Mouse (Mus musculus) hindbrain, embryonic 13.5 days (tissue): ENCODE results near the gene Bid. TPM values are rescaled to one million over a fixed set of nuclear protein-coding genes. Genes with fewer than 3 reads are reported as not detected.
"Not testable (repeated sequence)": the region's sequence is repeated elsewhere in the genome, so short reads cannot be mapped to it uniquely, and the experiment has no call there.

Experiments
- ATAC-seq: fragments of 200-750 bp; cut with Nextera tagmentation; 2 replicates; pipeline ENCODE4 v1.8.0; 2017; ENCODE audit warnings: moderate TSS enrichment; ENCODE audit not compliant: low FRiP score
- H3K27ac ChIP-seq: fragments of 300-500 bp; sonication (generic); 2 replicates; pipeline ENCODE4 v1.5.1; 2015; ENCODE audit warnings: inconsistent platforms, mild to moderate bottlenecking, moderate library complexity
- H3K27me3 ChIP-seq: fragments of 300-500 bp; sonication (generic); 2 replicates; pipeline ENCODE4 v1.6.1; 2015; ENCODE audit warnings: mild to moderate bottlenecking, inconsistent platforms
- H3K36me3 ChIP-seq: fragments of 300-500 bp; sonication (generic); 2 replicates; pipeline ENCODE4 v1.6.1; 2015; ENCODE audit warnings: mild to moderate bottlenecking, inconsistent platforms
- H3K4me1 ChIP-seq: fragments of 300-500 bp; sonication (generic); replicated peaks from 2 replicates; pipeline ENCODE4 v1.6.1; 2015; ENCODE audit warnings: inconsistent platforms
- H3K4me2 ChIP-seq: fragments of 300-500 bp; sonication (generic); 2 replicates; pipeline ENCODE4 v1.6.1; 2015; ENCODE audit warnings: inconsistent platforms, mild to moderate bottlenecking, moderate library complexity
- H3K4me3 ChIP-seq: fragments of 300-500 bp; sonication (generic); 2 replicates; pipeline ENCODE4 v1.5.1; 2015; ENCODE audit warnings: mild to moderate bottlenecking, inconsistent platforms
- H3K9ac ChIP-seq: fragments of 300-500 bp; sonication (generic); 2 replicates; pipeline ENCODE4 v1.6.1; 2015; ENCODE audit warnings: mild to moderate bottlenecking, inconsistent platforms
- H3K9me3 ChIP-seq: fragments of 300-500 bp; sonication (generic); 2 replicates; pipeline ENCODE4 v1.6.1; 2016; ENCODE audit warnings: inconsistent platforms
- WGBS: fragments of 180-500 bp; shearing (Covaris S2); methylation state at CpG from one replicate; pipeline ENCODE4 v1.1.7; 2015; 5-methylcytosine and 5-hydroxymethylcytosine counted together
- polyA plus RNA-seq: library from polyadenylated mRNA; unstranded; fragments of >200 nt; fragmentation: Nextera tagmentation; extraction: Ambion mirVana; gene quantifications from 2 replicates; pipeline ENCODE4 v1.2.1, GENCODE M21; 2015

Gene Bid
- polyA plus RNA-seq, 1 experiment from 2014 or later: 30.5 TPM

DNA sequence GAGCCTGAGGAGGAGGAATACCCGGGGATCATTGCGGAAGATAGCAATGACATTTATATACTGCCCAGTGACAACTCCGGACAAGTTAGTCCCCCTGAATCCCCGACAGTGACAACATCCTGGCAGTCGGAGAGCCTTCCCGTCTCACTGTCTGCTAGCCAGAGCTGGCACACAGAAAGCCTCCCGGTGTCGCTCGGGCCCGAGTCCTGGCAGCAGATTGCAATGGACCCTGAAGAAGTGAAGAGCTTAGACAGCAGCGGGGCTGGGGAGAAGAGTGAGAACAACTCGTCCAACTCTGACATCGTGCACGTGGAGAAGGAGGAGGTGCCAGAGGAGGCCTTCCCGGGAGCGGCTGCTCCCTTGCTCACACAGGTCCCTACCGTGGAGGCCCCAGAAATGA is 30.0 kb downstream of the Bid start:
- H3K27ac ChIP-seq: no peak overlapping the region
- H3K9me3 ChIP-seq: no peaks in the 10 kb centered on the region
- H3K27me3 ChIP-seq: no peaks in the 10 kb centered on the region
- no peak overlapping the region for H3K4me2 ChIP-seq
- peaks cover 6% of the 10 kb centered on the region; the same call in 1 of the 2 replicates for H3K4me1 ChIP-seq
- no peak overlapping the region for H3K9ac ChIP-seq
- ATAC-seq: no peak
- H3K36me3 ChIP-seq: peaks cover 75% of the 10 kb centered on the region
- no peak overlapping the region for H3K4me3 ChIP-seq
- 94% methylated on average over 17 of the region's 17 CpGs for WGBS

DNA sequence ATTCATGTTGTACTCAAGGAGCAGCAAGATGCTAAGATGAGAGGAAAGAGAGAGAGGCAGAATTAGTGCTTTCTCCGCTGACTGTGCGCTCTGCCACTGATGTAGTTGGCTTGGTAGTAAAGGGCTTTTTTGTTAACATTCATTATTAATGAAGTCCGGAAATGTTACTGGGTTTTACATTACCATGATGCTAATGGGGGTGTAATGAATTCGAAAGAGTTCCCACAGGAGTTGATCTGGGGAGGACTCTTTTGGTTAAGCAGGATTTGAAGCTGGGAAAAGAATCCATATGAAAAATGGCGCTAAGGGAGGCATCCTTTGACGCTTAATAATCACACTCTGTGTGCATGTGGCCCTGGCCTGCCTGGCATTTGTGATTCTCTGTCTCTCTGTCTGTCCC is 32.2 kb downstream of the Bid start:
- no peak for ATAC-seq
- Histone ChIP-seq H3K27me3 (no peaks in the 10 kb centered on the region), H3K27ac (no peak overlapping the region), H3K4me1 (peaks cover 6% of the 10 kb centered on the region; the same call in 1 of the 2 replicates), H3K9me3 (no peaks in the 10 kb centered on the region), H3K4me3 (no peak overlapping the region), H3K36me3 (peaks cover 58% of the 10 kb centered on the region), H3K9ac (no peak overlapping the region), H3K4me2 (no peak overlapping the region)
- 64% methylated on average over 6 of the region's 6 CpGs for WGBS

DNA sequence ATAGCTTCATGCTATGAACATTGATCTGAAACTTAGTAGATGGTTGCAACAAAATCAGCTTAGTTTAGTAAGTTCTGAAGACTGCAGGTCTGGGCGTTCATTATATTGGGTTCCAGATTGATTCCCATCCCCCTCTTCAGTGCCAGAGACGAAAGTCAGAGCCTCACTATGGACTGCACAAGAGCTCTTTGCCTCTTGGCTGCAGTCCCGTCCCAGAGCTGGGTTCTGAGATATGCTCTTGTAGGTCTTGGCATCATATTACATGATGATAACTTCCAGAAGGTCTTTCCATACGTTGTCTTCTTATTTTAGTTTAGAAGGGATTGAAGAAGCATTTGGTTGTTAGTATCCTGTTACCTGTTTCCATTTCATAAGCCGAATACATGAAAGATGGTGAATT is 37.6 kb downstream of the Bid start:
- peaks cover 54% of the 10 kb centered on the region for H3K36me3 ChIP-seq
- H3K9ac ChIP-seq: no peak overlapping the region
- no peaks in the 10 kb centered on the region for H3K27me3 ChIP-seq
- H3K9me3 ChIP-seq: no peaks in the 10 kb centered on the region
- no peak overlapping the region for H3K27ac ChIP-seq
- no peak for ATAC-seq
- no peak overlapping the region for H3K4me3 ChIP-seq
- H3K4me1 ChIP-seq: peaks cover 1% of the 10 kb centered on the region; the same call in 1 of the 2 replicates
- no peak overlapping the region for H3K4me2 ChIP-seq
- WGBS: 90% methylated on average over 5 of the region's 5 CpGs

DNA sequence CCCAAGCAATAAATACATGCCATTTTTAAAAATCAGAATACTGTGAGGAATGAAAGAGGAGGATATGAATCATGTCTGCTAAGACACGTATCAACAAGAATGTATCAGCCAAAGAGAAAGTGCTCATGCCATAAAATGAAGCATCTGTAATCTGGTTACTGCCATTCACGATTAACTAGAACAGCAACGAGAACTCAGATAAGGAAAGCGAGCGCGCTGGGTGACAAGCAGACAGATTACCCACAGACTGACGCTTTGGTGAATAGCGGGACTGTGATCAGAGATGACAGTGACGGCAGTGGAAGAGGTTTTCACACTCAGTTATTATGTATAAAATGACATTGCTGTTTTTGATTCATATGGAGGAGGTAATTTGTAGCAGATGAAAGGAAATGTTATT is 42.8 kb downstream of the Bid start:
- H3K4me1 ChIP-seq: no peaks in the 10 kb centered on the region
- H3K27ac ChIP-seq: no peak overlapping the region
- H3K4me2 ChIP-seq: no peak overlapping the region
- H3K36me3 ChIP-seq: peaks cover 29% of the 10 kb centered on the region
- ATAC-seq: no peak
- no peak overlapping the region for H3K4me3 ChIP-seq
- H3K27me3 ChIP-seq: no peaks in the 10 kb centered on the region
- H3K9me3 ChIP-seq: no peaks in the 10 kb centered on the region
- 65% methylated on average over 9 of the region's 9 CpGs for WGBS
- H3K9ac ChIP-seq: no peak overlapping the region

DNA sequence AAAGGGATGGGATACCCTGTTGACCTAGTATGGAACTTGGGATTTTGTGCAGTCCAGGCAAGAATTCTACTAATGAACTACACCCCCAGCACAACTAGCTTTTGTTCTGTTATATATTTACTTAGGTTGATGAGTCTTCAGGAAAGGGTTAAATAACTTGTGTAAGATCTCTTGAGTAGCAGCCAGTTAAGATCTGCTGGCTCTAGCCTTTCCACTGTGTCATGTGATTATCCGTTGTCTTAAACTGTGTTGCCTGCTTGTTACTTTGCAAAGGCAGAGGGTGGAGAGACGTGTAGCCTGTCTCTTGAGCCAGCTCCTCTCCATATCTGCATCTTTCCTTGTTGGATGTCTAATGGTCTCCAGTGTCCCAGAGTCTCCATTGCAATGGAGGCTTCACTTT is 45.4 kb downstream of the Bid start:
- WGBS: 96% methylated on average over 2 of the region's 2 CpGs
- no peaks in the 10 kb centered on the region for H3K9me3 ChIP-seq
- H3K4me3 ChIP-seq: no peak overlapping the region
- H3K36me3 ChIP-seq: peaks cover 18% of the 10 kb centered on the region
- no peaks in the 10 kb centered on the region for H3K27me3 ChIP-seq
- H3K4me2 ChIP-seq: no peak overlapping the region
- no peak overlapping the region for H3K27ac ChIP-seq
- ATAC-seq: no peak
- H3K9ac ChIP-seq: no peak overlapping the region
- H3K4me1 ChIP-seq: no peaks in the 10 kb centered on the region

DNA sequence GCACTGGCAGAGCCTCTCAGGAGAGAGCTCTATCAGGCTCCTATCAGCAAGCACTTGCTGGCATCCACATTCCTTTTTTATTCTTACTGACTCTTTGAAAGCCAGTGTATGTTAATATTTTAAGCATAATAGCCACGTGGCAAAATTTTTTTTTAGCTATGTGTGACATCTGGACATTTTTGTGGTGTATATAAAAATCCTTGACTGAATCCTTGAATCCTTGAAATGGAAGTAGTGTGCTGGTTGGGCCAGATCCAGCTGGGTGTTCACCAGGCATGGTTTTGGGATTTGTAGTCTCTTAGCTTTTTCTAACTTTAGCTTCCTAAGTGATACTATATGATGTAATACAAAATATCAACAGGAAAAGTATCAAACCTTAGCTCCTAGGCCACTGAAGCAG is 47.8 kb downstream of the Bid start:
- WGBS: 74% methylated on average over 1 of the region's 1 CpGs
- Histone ChIP-seq H3K36me3 (peaks cover 26% of the 10 kb centered on the region), H3K4me1 (no peaks in the 10 kb centered on the region), H3K4me3 (no peak overlapping the region), H3K27ac (no peak overlapping the region), H3K4me2 (no peak overlapping the region), H3K27me3 (no peaks in the 10 kb centered on the region), H3K9me3 (no peaks in the 10 kb centered on the region), H3K9ac (no peak overlapping the region)
- ATAC-seq: no peak

DNA sequence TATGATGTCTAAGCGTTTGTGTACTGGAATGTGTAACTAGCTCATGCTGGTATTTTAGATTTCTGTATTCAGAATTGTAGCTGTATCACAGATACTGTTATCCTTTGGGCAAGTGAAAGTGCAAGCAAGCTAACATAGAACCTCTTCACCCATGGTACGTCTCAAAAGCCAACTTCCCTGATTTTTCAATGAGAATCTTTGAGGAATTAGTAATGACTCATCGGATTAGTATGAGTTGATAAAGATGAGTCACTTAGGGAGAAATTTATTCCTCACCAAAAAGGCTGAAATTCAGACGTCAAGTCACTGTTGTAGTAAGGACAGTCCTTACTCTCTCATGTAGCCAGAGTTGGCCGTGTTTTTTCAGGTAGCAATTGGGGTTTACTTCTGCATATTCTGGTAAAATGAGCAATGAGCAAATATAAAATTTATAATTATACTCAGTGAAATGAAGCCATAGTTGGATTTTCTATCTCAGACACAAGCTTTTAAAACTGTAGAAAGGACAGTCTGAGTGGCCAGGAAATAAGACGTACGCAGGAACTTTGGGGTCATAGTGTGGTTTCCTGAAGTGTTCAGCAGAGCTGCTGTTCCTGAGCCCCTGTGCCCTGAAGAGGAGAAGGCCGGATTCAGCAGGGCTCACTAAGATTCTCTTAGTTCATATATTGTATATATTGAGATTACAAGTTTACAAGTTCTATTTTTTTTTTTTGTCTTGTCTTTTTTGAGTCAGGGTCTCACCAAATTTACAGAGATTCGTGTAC is 50.4 kb downstream of the Bid start:
- no peaks in the 10 kb centered on the region for H3K4me1 ChIP-seq
- H3K9ac ChIP-seq: no peak overlapping the region
- H3K4me3 ChIP-seq: no peak overlapping the region
- ATAC-seq: no peak
- peaks cover 28% of the 10 kb centered on the region for H3K36me3 ChIP-seq
- H3K4me2 ChIP-seq: no peak overlapping the region
- 91% methylated on average over 9 of the region's 9 CpGs for WGBS
- H3K27me3 ChIP-seq: no peaks in the 10 kb centered on the region
- no peaks in the 10 kb centered on the region for H3K9me3 ChIP-seq
- no peak overlapping the region for H3K27ac ChIP-seq

DNA sequence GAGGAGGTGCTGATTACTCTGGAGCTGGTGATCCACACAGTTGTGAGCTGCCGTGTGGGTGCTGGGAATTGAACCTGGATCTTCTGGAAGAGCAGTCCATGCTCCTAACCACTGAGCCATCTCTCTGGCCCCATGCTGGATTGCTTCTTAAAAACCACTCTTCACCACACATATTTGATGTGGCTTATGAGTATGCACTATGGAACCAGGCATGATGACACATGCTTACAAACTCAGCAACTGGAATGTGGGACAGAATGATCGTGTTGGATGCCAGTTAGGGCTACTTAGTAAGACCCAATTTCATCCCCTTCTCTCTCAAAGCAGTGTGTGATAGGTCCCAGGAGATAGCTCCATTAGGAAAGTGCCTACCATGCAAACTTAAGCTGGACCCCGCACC is 56.6 kb downstream of the Bid start:
- WGBS: 95% methylated on average over 3 of the region's 3 CpGs
- H3K36me3 ChIP-seq: peaks cover 29% of the 10 kb centered on the region
- no peak for ATAC-seq
- H3K27ac ChIP-seq: no peak overlapping the region
- H3K9ac ChIP-seq: no peak overlapping the region
- no peaks in the 10 kb centered on the region for H3K27me3 ChIP-seq
- peaks cover 7% of the 10 kb centered on the region for H3K4me1 ChIP-seq
- H3K9me3 ChIP-seq: no peaks in the 10 kb centered on the region
- no peak overlapping the region for H3K4me2 ChIP-seq
- no peak overlapping the region for H3K4me3 ChIP-seq

DNA sequence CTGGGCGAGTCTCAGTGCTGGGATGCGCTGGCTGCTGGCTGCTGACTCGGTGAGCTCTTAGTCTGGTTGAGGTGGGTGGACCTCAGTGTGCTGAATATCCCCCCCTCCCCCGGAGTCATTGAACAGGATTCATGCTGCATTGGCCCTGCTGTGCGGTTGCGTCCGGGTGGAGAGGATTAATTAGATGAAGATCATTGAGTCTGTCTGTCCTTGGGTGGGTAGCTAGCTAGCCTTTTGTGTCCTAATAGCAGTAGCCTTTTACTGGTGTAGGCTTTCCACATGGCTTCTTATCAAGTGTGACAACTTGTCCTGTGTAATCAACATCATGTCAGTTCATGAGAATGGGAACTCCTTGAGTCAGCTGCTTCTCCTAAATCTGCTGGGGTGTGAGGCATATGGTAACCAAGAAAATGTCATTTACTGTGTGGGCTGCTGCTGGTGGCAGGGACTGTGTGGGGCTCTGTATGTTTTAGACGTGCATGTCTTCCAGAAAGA is 58.4 kb downstream of the Bid start:
- no peak overlapping the region for H3K4me3 ChIP-seq
- H3K9ac ChIP-seq: 0 out of 2 replicates have a peak overlapping the region, but pooled peaks have one; percentile 8
- H3K9me3 ChIP-seq: no peaks in the 10 kb centered on the region
- peaks cover 7% of the 10 kb centered on the region for H3K4me1 ChIP-seq
- ATAC-seq: peak; percentile 59; the same call in 1 of the 2 replicates
- H3K4me2 ChIP-seq: no peak overlapping the region
- H3K27ac ChIP-seq: peak overlapping the region; percentile 20
- peaks cover 35% of the 10 kb centered on the region for H3K36me3 ChIP-seq
- WGBS: 49% methylated on average over 8 of the region's 8 CpGs
- H3K27me3 ChIP-seq: no peaks in the 10 kb centered on the region

DNA sequence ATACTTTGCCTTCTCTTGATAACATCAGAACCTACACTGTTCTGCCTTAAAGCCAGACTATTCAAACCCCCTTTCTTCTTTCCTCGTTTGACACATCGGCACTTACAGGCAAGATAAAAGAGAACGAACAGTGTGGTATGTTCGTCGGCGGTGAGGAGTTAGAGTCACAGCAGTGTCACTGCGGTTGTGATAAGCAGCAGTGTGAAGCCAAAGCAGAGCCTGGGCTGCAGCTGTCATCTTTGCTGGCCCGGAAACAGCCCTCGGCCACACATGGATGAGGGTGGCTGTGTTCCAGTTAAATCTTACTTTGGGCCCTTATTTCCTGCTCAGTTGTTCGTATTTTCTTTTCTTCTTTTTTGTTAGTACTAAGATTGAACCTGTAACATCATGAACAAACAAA is 62.2 kb downstream of the Bid start:
- WGBS: 86% methylated on average over 10 of the region's 10 CpGs
- no peak overlapping the region for H3K27ac ChIP-seq
- no peaks in the 10 kb centered on the region for H3K9me3 ChIP-seq
- H3K4me2 ChIP-seq: no peak overlapping the region
- no peak for ATAC-seq
- H3K9ac ChIP-seq: no peak overlapping the region
- no peaks in the 10 kb centered on the region for H3K27me3 ChIP-seq
- peaks cover 45% of the 10 kb centered on the region for H3K36me3 ChIP-seq
- no peak overlapping the region for H3K4me3 ChIP-seq
- peaks cover 7% of the 10 kb centered on the region for H3K4me1 ChIP-seq

DNA sequence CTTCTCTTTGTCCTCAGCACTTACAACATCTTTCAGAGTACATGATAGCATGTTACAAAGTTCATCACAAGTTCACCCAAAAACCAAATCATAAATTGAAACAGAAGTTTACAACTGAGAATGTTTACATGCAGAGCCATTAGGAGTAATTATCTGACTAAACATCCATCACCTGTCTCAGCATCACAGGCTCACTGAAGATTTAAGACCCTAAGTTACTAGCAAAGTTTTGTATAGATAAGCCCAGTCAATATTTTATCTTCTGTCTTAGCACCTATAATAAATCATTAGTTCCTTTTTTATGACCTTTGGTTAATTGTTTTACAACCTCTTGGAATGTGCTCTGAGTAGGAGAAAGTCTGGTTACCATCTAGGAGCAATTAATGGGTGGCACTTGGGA is 65.9 kb downstream of the Bid start:
- not testable (repeated sequence) for H3K9me3 ChIP-seq, ATAC-seq, H3K4me1 ChIP-seq, H3K4me3 ChIP-seq, H3K9ac ChIP-seq, H3K27me3 ChIP-seq, H3K27ac ChIP-seq, H3K4me2 ChIP-seq
- H3K36me3 ChIP-seq: peaks cover 53% of the 10 kb centered on the region
